Comparison of ENCODE assay signal across 8 mouse cellular contexts in the genomic region with DNA sequence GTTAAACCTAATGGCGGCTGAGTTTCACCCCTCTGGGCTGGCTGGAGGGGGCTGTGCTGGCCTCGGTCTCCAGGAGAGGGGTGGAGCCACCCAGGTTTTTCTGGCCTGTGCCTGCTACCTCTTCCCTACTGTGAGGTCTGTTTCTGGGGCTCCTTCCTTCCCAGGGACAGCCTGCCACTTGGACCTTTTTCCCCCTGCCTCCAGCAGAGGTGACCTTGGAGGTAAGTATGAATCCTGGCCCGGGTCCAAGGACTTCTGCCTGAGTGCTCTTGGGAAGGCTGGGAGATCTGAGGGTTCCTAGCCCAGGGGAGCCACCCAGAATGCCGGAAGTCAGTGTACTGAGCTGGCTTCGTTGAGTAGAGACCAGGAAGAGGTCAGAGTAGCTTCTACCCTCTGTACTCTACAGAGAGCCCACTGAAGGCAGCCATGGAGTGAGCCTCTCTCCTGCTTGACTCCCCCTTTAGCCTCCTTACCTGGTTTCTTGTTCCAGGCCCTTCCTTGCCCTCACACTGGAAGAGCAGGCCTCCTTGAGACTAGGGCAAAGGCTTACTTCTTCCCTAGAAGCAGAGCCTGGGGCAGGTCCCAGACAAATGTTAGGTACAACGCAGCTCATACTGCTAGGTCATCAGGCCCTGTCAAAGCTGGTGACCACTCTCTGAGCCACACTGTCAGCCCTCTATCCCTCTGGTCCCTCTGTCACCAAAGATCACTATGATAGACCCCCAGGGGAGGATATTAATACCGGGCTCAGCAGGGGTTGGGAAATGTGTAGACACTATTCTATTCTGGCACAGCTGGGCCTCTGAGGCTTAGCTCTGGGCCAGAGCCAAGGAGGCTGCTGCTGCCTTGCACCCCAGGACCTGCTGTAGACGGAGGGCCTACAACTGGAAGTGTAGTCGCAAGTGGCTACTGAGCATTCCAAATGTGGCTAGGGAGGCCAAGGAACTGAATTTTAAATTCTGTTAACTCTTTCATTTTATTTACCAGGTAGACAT. TPM values are rescaled to one million over a fixed set of nuclear protein-coding genes. Genes with fewer than 3 reads are reported as not detected.
DNase-seq lines count a peak whose midpoint lies in the region; ATAC-seq lines count a peak whose summit lies in the region.

No protein-coding gene starts in this region.

- H3K9me3 ChIP-seq in heart, embryonic 11.5 days (replicated peaks; ENCODE audit: control insufficient read depth, low read length): no peaks in the 10 kb centered on the region
- H3K9me3 ChIP-seq in embryonic facial prominence, embryonic 13.5 days: no peaks in the 10 kb centered on the region
- no peaks in the 10 kb centered on the region for H3K9me3 ChIP-seq in midbrain, embryonic 16.5 days (replicated peaks; ENCODE audit: control insufficient read depth, low read length, poor library complexity, severe bottlenecking)

- ATAC-seq in heart, embryonic 11.5 days (replicated peaks; ENCODE audit: insufficient number of reproducible peaks, low FRiP score, low TSS enrichment): no peak
- ATAC-seq in embryonic facial prominence, embryonic 13.5 days (ENCODE audit: insufficient number of reproducible peaks, insufficient read depth, low FRiP score, low TSS enrichment, low read depth): no peak
- ATAC-seq in megakaryocyte-erythroid progenitor cell, adult 5-6 weeks (replicated peaks; ENCODE audit: low FRiP score, low TSS enrichment, poor library complexity, severe bottlenecking): no peak
- ATAC-seq in midbrain, embryonic 16.5 days: no peak
- no peak for ATAC-seq in granulocyte monocyte progenitor cell, adult 5-6 weeks (replicated peaks; ENCODE audit: poor library complexity, severe bottlenecking)

- 48% methylated on average over 9 of the region's 9 CpGs for WGBS in heart, embryonic 11.5 days (ENCODE audit: insufficient replicate concordance)
- 42% methylated on average over 9 of the region's 9 CpGs for WGBS in embryonic facial prominence, embryonic 13.5 days
- WGBS in midbrain, embryonic 16.5 days: 43% methylated on average over 9 of the region's 9 CpGs

- H3K4me2 ChIP-seq in heart, embryonic 11.5 days: no peak overlapping the region
- H3K4me2 ChIP-seq in embryonic facial prominence, embryonic 13.5 days: no peak overlapping the region
- no peak overlapping the region for H3K4me2 ChIP-seq in midbrain, embryonic 16.5 days (ENCODE audit: low read length)

- H3K9ac ChIP-seq in heart, embryonic 11.5 days (ENCODE audit: low read depth, low read length): peak overlapping the region; percentile 44
- H3K9ac ChIP-seq in embryonic facial prominence, embryonic 13.5 days: 0 out of 2 replicates have a peak overlapping the region, but pooled peaks have one; percentile 22
- no peak overlapping the region for H3K9ac ChIP-seq in midbrain, embryonic 16.5 days (ENCODE audit: low read depth, low read length)

- intact Hi-C loops in heart, postnatal 36 days (cut with DNase I): no loop called here

- H3K4me1 ChIP-seq in heart, embryonic 11.5 days (ENCODE audit: control insufficient read depth, insufficient read depth, low read length): peaks cover 12% of the 10 kb centered on the region
- H3K4me1 ChIP-seq in embryonic facial prominence, embryonic 13.5 days: peaks cover 35% of the 10 kb centered on the region
- peaks cover 8% of the 10 kb centered on the region; the same call in 1 of the 2 replicates for H3K4me1 ChIP-seq in midbrain, embryonic 16.5 days (ENCODE audit: control insufficient read depth, insufficient read depth, low read length)

- peak overlapping the region; percentile 63 for H3K27ac ChIP-seq in heart, embryonic 11.5 days (ENCODE audit: low read depth, low read length)
- peak overlapping the region; percentile 64; the same call in 1 of the 2 replicates for H3K27ac ChIP-seq in embryonic facial prominence, embryonic 13.5 days
- no peak overlapping the region for H3K27ac ChIP-seq in midbrain, embryonic 16.5 days (ENCODE audit: low read length)

- no peaks in the 10 kb centered on the region for H3K27me3 ChIP-seq in heart, embryonic 11.5 days (ENCODE audit: control insufficient read depth, insufficient read depth, low read length)
- no peaks in the 10 kb centered on the region for H3K27me3 ChIP-seq in embryonic facial prominence, embryonic 13.5 days
- no peaks in the 10 kb centered on the region for H3K27me3 ChIP-seq in midbrain, embryonic 16.5 days (ENCODE audit: control insufficient read depth, insufficient read depth, low read depth, low read length)

- H3K4me3 ChIP-seq in heart, embryonic 11.5 days (ENCODE audit: low read depth, low read length): no peak overlapping the region
- H3K4me3 ChIP-seq in embryonic facial prominence, embryonic 13.5 days: no peak overlapping the region
- H3K4me3 ChIP-seq in midbrain, embryonic 16.5 days (ENCODE audit: low read depth, low read length): no peak overlapping the region

- DNase-seq in heart, postnatal 36 days: no peak
- DNase-seq in kidney, postnatal 10 days: peak; percentile 89
- peak; percentile 62 for DNase-seq in lung, postnatal 14 days

- no peaks in the 10 kb centered on the region for H3K36me3 ChIP-seq in heart, embryonic 11.5 days (ENCODE audit: control insufficient read depth, insufficient read depth, low read length)
- no peaks in the 10 kb centered on the region for H3K36me3 ChIP-seq in embryonic facial prominence, embryonic 13.5 days
- no peaks in the 10 kb centered on the region for H3K36me3 ChIP-seq in midbrain, embryonic 16.5 days (ENCODE audit: control insufficient read depth, insufficient read depth, low read length)

RNA-seq across cellular contexts. Expression of gene Epb41l1, which starts 12.5 kb away (rescaled TPM):
- 1.6 and 2.3 TPM in 2 replicates for polyA plus RNA-seq in heart, embryonic 11.5 days (2014; fragmentation: Nextera tagmentation; extraction: Ambion mirVana)
- 1 to 10 TPM; 6.3 to 9.1 TPM for total RNA-seq in heart, postnatal 36 days (2021)
- 4.4 and 4.5 TPM in 2 replicates for polyA plus RNA-seq in embryonic facial prominence, embryonic 13.5 days (2015; fragmentation: Nextera tagmentation; extraction: Ambion mirVana)
- total RNA-seq in megakaryocyte-erythroid progenitor cell, adult 5-6 weeks (2014; fragmentation: Nextera tagmentation): not detected in 2 replicates
- 0.15 TPM in 1 of 2 replicates, not detected in the other for total RNA-seq in megakaryocyte-erythroid progenitor cell, adult 5-6 weeks (2017)
- 18.5 and 19.4 TPM in 2 replicates for polyA plus RNA-seq in midbrain, embryonic 16.5 days (2015; fragmentation: Nextera tagmentation; extraction: Ambion mirVana)
- total RNA-seq in granulocyte monocyte progenitor cell, adult 5-6 weeks (2014; fragmentation: Nextera tagmentation): 1.0 TPM in 1 of 2 replicates, not detected in the other
- total RNA-seq in granulocyte monocyte progenitor cell, adult 5-6 weeks (2017): 0.34 TPM in 1 of 2 replicates, not detected in the other

Comparison
In these comparisons a context has a peak if more than half of its experiments do, and no peak if none do; other contexts are left out.
1. DNase-seq: peak in kidney, postnatal 10 days (single experiment) and lung, postnatal 14 days (single experiment); none in heart, postnatal 36 days (0 of 2).